Mouse (Mus musculus) inflammation-experienced regulatory T-cells, adult 6 months (primary cell): ENCODE results near the gene Tas2r135. TPM values are rescaled to one million over a fixed set of nuclear protein-coding genes. Genes with fewer than 3 reads are reported as not detected.

Source experiments
- ATAC-seq: one replicate; pipeline ENCODE4 v1.8.0; 2017
- polyA plus RNA-seq, 3 experiments: library from polyadenylated mRNA; unstranded; fragments of 100-300 nt; shearing (Covaris generic); gene quantifications; one replicate each; pipeline ENCODE4 v1.2.1; 2017

Gene Tas2r135
- polyA plus RNA-seq, 3 experiments from 2014 or later: not detected

DNA sequence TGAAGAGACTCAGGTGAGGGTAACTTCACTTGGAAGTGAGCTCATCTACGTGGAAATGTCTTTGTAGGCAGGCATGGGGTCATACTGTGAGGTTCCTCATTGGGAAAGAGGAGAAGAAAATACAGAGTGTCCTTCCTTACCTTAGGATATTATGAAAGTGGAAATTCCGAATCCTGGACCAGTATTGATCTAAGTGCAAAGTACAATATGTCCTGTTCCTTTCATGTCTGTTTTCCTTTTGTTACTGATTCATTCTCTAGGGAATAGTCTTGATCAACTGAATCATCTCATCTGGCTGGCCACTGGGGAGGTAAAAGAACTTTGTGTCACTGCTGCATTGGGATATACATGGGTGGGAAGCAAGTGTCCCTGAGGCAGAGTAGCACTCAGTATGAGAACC, 30.3 kb downstream of the Tas2r135 start:
- no peak for ATAC-seq

- no peak for ATAC-seq
Measured at GRCm38 (mm10) chr6:42441395-42441794, 36.2 kb downstream of the Tas2r135 start.

DNA sequence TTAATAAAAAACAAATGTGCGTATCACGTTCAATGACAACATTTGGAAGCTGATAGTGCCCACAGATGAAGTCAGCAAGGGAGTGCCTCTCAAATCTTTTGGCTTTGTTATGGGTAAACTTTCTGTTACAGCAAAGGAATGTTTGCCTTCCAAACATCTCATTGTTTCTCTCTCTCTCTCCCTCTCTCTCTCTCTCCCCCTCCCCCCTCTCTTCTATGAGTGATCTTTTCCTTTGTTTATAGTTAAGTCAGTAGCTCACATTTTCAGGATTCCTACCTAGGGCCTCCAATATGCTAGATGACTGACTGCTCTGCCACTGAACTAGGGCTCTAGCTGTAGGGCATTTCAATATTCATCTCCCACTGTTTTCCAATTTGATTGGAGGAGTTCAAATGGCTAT, 39.3 kb downstream of the Tas2r135 start:
- ATAC-seq: no peak

DNA sequence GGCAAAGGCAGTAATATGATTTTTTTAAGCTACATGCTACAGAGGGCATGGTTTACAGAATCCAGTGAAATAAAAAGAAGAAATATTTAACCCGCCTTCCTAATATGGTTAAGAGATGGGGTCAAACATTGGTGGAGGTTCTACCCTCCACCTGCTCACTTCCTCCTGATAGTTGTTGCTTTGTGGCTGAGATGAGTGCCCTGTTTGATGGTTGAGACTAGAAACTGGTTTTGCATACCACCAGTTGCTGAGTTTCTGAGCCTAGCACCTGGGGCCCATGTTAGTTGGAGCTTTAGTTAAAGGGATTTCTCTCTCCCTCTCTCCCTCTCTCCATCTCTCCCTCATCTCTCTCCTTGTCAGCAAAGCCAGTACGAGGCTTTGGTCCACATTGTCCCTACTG, 42.1 kb downstream of the Tas2r135 start:
- no peak for ATAC-seq

Other genes with a start within 250 kb of the Tas2r135 start
- not detected for gene Tas2r144, start 190.1 kb upstream of the Tas2r135 start, polyA plus RNA-seq
- 1 to 10 TPM; 1.7 to 8.4 (median 6.6) TPM for gene Gstk1, start 159.5 kb upstream of the Tas2r135 start, polyA plus RNA-seq
- not detected for gene Tmem139, start 143.5 kb upstream of the Tas2r135 start, polyA plus RNA-seq
- gene Casp2, start 140.4 kb upstream of the Tas2r135 start, polyA plus RNA-seq: 10 to 100 TPM; 46.6 to 55.8 (median 52.1) TPM
- gene Clcn1, start 118.7 kb upstream of the Tas2r135 start, polyA plus RNA-seq: not detected
- not detected for gene Fam131b, start 80.8 kb upstream of the Tas2r135 start, polyA plus RNA-seq
- gene Zyx, start 55.8 kb upstream of the Tas2r135 start, polyA plus RNA-seq: 100 to 1,000 TPM in 1 of 3 experiments, 10 to 100 TPM in 2; 39.3 to 108 (median 40.8) TPM
- under 1 TPM; 0.19 to 0.69 (median 0.67) TPM for gene Epha1, start 32.2 kb upstream of the Tas2r135 start, polyA plus RNA-seq
- gene Tas2r143, start 5.2 kb upstream of the Tas2r135 start, polyA plus RNA-seq: not detected
- not detected for gene Tas2r126, start 29.1 kb downstream of the Tas2r135 start, polyA plus RNA-seq
- not detected for gene Olfr458, start 59.8 kb downstream of the Tas2r135 start, polyA plus RNA-seq
- under 1 TPM in 1 of 3 experiments, not detected in 2; 0.15 TPM for gene Olfr457, start 70.9 kb downstream of the Tas2r135 start, polyA plus RNA-seq
- not detected for gene Olfr456, start 81.8 kb downstream of the Tas2r135 start, polyA plus RNA-seq
- not detected for gene Olfr455, start 142.2 kb downstream of the Tas2r135 start, polyA plus RNA-seq
- not detected for gene Tcaf3, start 192.3 kb downstream of the Tas2r135 start, polyA plus RNA-seq
- under 1 TPM in 1 of 3 experiments, not detected in 2; 0.12 TPM for gene Tcaf2, start 239.8 kb downstream of the Tas2r135 start, polyA plus RNA-seq